Mouse (Mus musculus): ENCODE data around the gene Galnt6. TPM values are rescaled to one million over a fixed set of nuclear protein-coding genes. Genes with fewer than 3 reads are reported as not detected.

The Galnt6 gene
- total and polyA plus RNA-seq, 3 experiments = 1.3 to 7.6 (median 5.1) TPM

DNA sequence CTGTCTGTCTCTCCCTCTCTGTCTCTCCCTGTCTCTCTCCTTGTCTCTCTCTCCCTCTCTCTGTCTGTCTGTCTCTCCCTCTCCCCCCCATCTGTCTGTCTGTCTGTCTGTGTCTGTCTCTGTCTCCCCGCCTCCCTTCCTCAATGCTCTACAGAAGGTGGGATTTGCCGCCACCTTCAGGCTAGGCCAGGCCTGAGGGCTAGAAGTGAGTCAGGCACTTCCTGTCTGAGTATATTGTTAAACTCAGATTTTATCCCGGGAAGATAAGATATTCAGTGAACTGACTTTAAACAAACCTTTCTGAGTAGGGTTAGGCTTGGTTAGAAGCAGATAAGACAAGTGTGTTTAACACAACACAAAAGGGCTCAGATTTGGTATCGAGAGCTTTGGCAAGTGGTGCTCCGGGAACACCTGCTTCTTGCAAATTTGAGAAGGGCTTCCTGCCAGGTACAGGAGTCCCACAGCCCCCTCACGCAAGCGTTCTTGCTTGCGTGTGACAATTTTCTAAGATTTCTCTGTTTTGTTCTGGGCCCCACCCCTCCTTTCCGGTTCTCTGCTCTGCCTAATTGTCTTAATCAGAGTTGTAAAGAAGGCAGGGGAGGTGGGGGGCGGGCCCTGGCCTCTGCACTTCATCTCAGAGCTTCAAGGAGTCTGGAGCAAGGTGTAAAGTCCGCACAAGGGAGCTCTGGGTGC lies 25.8 kb upstream of the Galnt6 start:
- peak; percentile 16 for DNase-seq

DNA sequence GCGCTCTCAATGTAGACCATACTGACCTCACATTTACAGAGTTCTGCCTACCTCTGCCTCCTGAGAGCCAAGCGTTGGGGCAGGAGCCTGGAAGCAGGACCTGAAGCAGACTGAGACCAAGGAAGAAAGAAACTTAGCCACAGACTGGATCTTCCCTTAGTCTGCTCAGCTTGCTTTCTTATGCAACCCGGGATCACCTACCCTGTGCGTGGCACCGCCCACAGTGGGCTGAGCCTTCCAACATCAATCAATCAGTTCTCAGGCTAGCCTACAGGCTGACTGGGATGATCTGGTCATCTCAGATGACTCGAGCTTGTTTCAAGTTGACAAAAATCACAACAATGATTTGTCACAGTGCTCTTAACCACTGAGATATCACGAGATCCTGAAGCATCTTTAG lies 24.9 kb upstream of the Galnt6 start:
- DNase-seq = no peak

DNA sequence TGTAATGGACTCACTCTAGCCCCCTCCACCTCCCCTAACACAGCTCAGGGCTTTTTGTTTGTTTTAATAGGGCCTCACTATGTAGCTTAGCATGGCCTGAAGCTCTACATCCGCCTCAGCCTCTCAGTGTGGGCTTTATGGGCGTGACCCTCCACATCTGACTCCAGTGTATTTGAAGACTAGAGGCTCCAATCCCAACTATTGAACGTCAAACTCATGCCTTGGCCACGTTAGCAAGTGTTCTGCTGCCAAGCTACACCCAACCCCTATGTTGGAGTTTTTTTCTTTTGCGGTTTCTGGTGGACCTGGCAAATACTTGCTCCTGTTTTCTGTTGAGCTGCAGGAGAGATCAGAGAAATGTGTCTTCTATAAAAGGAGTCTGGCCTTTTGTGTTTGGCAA lies 23.9 kb upstream of the Galnt6 start:
- DNase-seq = no peak

DNA sequence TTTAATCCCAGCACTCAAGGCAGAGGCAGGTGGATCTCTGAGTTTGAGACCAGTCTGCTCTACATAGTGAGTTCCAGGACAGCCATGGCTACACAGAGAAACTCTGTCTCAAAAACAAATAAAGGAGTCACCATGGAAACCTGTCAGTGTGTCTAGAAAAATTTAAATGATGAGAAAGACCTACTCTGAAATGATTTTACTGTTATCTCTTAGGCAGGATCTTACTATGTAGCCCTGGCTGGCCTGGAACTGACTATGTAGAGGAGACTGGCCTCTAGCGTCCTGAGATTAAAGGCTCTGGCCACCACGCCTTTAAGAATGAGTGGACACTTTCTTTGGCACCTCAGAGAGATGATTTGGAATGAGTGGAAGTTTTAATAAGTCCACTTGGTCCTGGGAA lies 23.3 kb upstream of the Galnt6 start:
- no peak for DNase-seq

DNA sequence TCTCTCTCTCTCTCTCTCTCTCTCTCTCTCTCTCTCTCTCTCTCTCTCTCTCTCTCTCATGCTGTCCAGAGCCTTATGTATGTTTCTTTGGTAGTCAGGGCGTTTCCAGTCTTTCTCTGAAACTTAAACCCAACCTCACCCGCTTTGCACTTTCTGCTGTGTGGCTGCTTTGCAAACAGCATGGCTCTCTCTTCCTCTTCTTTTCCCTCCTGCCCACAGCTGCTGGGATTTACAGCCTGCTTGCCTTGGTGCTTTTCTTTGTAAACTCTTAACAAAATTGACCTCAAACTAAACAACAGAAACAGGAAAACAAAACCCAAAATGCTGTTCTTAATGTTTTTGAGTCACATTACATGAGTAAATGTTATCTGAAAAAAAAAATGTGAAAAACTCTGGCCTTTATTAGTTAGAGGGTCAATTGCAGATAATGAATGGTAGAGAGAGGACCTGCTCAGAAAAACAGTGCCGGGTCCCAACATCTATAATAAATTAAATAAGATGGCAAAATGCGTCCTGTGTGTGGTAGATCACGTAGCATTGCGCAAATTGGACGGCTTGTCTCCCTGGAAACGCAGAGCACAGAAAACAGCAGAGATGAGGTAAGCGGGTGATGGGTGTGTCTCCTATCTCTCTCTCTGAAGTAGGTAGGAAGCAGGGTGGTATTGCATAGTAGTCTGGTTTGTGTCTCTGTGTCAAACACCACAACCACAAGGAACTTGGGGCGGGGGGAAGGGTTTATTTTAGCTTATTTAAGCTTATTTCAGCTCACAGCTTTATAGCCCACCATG lies 20.8 kb upstream of the Galnt6 start:
- DNase-seq = peak; percentile 18

DNA sequence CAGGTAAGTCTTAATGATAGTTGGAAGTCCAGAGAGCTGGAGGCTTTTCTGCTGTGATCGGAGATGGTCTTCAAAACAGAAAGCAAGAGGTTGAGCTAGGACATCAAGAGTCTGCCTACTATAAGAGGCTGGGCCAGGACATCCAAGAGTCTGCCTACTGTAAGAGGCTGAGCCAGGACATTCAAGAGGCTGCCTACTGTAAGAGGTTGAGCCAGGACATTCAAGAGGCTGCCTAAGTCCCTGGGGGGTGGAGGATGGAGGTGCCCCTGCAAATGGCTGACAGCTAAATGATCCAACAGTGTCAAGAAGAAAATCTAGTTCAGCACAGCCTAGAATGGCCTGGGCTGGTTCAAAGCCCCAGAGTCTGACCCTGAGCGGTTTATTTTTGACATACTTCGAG lies 19.4 kb upstream of the Galnt6 start:
- DNase-seq = no peak

DNA sequence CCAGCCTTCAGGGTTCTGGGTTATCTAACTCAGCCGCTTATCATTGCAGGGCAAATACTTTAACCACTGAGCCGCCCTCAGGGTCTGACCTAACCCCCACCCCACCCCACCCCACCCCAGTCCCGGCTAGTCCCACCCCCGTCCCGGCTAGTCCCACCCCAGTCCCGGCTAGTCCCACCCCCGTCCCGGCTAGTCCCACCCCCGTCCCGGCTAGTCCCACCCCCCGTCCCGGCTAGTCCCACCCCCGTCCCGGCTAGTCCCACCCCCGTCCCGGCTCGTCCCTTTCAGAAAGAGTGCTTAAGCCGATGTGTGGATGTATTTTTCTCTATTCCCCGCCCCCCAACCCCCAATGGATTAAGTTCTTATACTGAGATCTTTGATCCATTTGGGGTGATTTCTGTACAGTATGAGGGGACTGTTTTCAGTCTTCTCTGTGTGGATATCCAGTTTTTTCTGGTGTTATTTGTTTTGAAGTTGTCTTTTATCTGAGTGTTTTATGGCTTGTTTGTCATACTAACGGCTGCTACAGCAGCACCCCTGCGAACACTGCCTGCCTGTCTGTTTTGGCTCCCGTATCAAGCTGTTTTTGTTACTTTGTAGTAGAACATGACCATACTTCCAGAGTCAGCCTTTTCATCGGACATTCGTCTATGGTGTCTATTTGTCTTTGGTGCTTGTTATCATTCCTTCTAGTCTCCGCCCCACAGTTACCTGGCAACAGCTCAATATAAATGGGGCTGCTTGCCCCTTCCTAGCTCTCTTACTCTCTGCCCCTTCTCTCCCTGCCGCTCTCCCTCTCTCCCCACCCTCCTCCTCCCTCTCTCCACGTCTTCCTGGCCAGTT lies 18.2 kb upstream of the Galnt6 start:
- DNase-seq = peak; percentile 52

DNA sequence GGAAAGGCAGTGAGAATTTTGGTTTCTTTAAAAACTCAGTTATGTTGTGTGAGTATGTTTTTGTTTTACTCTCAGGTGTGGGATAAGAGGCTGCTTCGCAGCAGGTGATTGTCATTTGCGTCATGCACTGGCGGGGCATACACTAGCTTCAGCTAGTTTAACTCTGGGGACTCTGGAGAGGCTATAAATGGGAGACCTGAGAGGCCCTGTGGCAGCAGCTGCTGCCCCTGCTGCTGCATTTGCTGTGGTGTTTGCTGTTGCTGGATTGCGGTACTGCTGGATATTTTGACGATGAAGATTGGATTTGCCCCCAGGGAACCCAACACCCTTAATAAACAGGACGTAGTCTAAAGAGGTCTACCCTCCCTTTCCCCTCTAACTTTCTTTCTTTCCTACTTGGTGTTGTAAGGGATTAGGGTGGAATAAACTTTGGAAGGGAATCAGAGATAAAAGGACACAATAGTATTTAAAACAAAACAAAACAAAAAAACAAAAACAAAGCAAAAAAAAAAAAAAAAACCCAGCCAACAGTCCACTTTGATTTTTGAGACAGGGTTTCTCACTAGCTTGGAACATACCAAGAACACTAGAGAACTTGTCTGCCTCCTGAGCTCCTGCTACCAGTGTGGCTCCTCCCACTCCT lies 17.4 kb upstream of the Galnt6 start:
- DNase-seq = no peak

DNA sequence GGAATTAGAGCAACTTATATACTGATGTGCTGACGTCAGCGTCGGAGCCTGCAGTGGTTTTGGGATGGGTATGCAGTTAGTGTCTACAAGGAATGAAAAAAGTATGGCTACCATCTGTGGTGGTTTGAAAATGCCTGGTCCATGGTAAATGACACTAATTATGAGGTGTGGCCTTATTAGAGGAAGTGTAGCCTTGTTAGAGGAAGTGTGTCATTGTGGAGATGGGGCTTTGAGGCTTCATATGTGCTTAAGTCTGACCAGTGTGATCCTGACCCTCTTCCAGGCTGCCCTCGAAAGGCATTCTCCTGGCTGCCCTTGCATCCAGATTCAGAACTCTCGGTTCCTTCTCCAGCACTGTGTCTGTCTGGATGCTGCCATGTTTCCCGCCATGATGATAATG lies 14.1 kb upstream of the Galnt6 start:
- DNase-seq = no peak

DNA sequence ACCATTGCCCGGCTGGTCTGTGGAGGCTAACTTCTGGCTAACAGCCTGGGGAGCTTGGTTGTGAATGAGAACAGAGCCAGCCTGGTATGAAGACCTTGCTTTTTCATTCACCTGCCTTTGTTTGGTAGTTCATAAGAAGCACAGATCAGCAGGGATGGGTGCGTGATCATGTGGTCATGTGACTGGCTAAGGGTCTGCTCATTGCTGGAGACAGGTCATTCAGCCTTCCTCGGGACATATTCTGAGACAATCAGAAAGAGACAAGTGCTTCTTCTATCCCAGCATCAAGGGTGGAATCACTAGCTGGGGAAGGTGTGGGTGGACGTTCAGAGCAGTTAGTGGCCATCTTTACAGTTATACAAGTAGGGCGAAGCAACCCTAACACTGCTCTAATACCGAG lies 10.3 kb upstream of the Galnt6 start:
- no peak for DNase-seq

DNA sequence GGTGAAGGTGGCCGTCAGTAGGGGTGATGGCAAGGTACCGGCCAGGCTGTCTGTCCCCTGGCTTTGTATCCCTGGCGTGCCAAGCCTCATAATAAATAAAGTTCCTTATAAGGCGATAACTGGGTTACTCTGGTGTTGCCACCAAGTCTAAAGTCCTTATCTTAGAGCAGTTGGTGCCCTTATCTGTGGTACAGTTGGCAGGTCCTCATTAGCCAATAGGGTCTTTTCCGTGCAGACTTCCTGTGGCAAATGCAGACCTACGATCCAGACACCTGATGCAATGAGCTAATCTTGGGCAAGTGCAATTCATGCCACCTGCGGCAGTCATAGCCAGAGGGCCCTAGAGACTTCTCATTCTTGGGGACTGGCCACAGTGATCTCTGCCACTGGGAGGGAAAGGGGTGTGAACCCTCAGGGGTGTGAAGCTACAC lies 9.2 kb upstream of the Galnt6 start:
- DNase-seq = no peak

DNA sequence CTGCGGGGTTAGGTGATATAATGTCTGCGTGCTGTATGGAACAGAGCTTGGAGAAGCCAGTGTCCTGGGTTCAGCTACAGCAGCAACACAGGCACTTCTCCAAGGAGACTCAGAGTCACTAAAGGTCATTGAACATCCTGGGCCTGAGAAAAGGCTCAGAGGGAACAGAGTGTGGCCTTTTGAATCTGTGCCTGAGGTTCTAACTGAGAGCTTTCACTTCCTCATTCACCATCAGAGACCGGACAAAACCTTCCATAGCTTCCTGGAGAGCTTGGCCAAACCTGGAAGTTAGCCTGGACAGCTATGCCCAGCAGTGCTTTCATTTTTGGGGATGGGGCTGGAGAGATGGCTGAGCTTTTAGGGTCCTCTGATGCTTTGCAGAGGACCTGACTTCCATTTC lies 8.5 kb upstream of the Galnt6 start:
- no peak for DNase-seq

DNA sequence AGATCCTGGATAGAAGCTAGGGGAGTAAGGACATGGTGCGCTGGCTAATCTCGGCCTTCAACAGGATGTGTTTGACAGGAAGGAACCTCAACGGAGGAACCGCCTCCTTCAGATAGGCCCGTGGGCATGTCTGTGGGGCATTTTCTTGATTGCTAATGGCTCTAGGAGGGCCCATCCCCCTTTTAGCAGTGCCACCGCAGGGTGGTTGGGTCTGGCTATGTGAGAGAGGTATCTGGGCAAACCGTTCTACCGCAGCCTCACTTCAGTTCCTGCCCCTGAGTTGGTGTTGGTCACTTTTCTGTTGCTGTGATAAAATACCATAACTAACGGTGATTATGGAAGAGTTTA lies 6.8 kb upstream of the Galnt6 start:
- DNase-seq = no peak

DNA sequence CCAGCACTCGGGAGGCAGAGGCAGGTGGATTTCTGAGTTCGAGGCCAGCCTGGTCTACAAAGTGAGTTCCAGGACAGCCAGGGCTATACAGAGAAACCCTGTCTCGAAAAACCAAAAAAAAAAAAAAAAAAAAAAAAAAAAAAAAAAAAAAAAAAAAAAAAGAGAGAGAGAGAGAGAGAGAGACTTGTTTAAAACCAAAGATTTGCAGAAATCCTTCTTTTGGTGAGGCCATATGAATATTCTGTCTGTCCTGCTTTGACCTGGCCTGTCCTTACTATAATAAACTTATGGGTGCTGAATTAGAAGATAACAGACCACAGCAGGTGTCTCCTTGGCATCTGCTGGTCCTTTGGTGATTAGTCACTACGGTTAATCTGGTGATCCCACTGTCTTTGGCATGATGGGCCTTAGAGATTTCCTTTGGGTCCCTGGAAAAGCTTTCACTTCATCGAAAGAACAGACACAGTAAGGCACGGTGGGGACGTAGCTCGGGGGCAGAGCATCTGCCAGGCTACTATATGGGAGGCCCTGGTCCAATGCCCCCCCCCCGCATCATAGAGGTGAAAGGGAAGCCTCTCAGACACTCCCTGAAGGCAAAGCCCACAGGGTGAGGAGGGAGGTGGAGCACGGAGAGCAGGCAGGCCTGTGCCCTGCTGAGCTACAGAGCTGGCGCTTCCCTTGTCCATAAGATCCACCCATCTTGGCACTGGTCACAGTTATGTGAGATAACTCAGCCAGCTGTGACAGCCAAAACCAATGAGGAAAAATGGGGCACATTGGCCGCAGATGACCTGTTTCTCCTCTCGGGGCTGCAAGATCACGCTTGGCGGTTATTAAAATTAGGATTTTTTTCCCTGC lies 6.1 kb upstream of the Galnt6 start:
- DNase-seq = peak; percentile 29

DNA sequence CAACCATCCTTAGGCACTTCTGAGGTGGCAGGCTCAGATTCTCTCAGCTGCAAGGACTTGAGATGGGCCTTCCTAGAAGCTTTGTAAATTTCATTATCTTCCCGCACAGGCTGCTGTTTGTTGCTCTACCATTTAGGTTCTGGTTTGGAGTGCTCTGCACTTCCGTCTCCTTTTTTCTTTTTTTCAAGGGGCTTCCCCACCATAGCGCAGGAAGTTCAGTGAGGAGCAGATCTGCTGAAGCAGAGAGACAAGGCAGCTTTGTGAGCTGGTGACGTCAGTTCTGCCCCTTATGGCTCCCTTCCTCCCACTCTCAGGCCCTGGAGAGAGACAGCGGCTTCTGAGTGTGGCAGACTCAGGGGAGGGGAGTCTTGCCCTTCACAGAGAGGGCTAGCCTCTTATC lies 3.4 kb upstream of the Galnt6 start:
- no peak for DNase-seq

DNA sequence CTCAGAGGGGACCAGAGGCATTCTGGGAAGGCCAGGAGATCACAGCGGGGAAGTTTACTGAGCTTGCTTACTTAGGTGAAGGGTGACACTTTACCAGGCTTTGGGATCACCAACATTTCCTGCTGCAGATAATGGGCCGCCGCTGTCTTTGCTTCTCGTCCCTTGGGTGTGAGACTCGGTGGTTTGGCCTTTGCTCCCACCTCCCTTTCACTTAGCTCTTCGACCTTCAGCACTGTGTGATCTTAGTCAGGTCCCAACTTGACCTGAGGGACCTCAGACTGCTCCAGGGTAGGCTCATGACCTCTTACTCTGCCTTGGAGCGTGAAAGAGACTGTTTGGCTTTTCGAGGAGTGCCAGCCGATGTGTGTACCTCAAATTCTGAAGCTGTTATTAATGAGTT lies 1.9 kb upstream of the Galnt6 start:
- DNase-seq = no peak

DNA sequence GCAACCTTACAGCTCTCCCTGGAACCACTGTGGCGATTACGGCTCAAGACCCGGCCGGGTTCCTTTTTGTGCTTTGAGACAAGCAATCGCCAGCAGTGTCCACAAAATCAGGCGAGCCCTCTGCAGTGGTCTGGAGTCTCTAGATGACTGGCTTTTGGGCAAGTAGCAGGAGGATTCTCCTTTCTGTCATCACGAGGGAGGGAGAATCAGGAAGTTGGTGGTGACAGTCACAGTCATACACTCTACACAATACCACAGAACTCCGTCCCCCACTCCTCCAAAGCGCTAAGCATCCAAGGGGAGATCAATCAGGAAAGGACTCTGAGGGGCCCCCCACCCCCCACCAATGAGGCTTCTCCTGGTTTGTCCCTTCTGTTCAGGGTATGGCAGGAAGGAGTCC lies 590 bp downstream of the Galnt6 start:
- DNase-seq = no peak

DNA sequence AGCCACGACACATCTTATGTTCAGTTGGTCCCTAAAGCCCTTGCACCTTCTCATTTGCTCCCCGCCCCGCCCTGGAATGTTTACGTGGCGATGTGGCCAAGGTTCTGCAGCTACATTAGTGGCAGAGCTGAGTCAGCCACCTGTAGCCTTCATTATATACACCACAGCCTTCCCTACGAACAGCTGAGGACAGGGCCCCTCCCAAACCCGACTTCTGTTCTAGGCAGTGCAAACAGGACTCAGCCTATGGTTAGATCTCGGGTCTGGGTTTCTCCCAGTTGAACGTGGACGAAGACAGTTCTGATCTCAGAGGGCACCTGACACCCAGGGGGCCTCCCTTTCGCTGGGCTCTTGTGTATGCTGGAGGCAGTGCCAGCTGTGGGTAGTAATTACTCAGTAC lies 1.3 kb downstream of the Galnt6 start:
- no peak for DNase-seq

DNA sequence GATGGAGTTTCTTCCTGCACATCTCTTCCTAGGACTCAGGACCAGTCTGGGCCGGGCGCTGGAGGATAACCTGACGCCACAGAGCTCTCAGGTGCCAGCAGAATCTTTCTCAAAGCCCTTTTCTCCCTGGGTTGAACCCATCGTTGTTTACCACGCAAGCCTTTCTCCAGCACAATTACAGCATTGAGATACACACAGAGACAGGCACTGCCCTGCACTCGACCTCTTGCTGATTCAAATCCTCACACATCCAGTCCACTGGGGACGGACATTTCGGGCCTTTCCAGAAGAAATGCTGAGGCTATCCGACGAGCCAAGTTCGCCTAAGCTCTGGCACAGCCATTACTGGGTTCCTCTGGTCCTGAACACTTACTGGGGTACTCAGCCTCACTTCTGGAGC lies 2.5 kb downstream of the Galnt6 start:
- no peak for DNase-seq

DNA sequence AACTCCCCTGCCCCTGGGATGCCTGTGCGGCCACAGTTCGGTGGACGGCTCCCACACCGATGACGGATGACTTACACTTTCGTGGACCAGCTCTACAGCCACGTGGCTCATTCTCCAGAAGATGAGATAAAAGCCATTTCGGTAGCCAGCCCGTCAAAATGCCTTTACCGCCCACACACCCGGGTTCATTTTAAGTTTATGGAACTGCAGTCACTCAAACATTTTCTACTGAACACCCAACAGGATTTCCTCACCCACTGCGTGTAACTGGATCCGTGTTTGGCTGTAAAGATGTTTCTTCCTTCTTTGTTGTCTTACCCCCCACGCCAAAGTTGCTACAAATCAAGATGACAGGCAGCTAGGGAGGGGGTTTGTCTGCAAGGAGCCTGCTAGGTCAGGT lies 5.7 kb downstream of the Galnt6 start:
- no peak for DNase-seq

DNA sequence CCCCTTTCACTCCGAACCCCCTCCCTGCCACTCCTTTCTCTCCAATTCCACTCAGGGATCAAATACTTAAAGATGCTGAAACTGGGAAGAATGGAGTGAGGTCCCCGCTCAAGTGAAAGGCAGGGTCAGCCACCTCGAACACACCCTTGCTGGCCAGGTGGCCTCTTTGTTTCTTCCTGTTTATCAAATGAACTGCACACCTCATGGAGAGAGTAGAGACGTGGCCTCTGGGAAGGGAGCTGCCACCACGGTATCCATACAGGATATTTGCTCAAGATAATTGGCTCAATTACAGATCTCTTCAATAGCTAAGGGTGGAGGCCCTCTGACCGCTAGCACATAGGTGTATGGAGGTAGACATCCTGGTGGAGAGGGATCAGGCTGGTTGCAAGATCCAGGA lies 6.6 kb downstream of the Galnt6 start:
- DNase-seq = no peak

DNA sequence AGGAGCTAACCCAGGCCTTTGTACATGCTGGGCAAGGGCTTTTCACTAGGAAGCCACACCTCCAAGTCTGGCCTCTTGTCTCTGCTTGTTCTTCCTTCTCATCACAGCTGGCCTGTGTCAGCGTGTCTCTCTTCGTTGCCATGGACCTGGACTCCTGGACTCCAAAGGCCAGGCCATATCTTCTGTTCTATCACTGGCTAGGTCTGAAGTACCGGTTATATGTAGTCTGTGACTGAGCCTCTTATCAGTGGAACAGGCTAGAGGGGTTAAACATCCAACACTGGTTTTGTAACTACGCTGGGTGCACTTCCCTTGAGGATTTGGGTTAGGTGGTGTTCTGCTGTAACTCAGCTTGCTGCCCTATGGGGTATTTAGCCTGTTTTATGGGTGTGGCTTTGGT lies 7.2 kb downstream of the Galnt6 start:
- DNase-seq = no peak

All from adrenal gland, adult 2 months (tissue).